In genomic region chr13:81690477-81690876, GRCm38 (mm10) we compare ENCODE assay signal across 9 mouse cellular contexts. TPM values are rescaled to one million over a fixed set of nuclear protein-coding genes. Genes with fewer than 3 reads are reported as not detected.
DNase-seq lines count a peak whose midpoint lies in the region; ATAC-seq and TF ChIP-seq lines count a peak whose summit lies in the region.
"Had no signal": no experiment of that assay in that cellular context is flagged by ENCODE, and none has a peak within 500 bp of the region (broad histone marks: within the 10 kb centered on the region; RNA-seq: fewer than 3 reads in every experiment).

No protein-coding gene starts in this region.

- peak overlapping the region; percentile 53 for H3K4me2 ChIP-seq in liver, embryonic 13.5 days

- peak; percentile 86 for ATAC-seq in liver, embryonic 13.5 days (ENCODE audit: low read depth)

- no peak for TF ChIP-seq CTCF in thymus, adult 2 months (IDR thresholded peaks at IDR 0.05; ENCODE audit: borderline replicate concordance, control insufficient read depth, extremely low read depth, insufficient read depth, low read length, poor library complexity)
- TF ChIP-seq CTCF in left cerebral cortex, adult 2 months (IDR thresholded peaks at IDR 0.05): no peak

- no peaks in the 10 kb centered on the region for H3K9me3 ChIP-seq in liver, embryonic 13.5 days (replicated peaks)

- H3K27me3 ChIP-seq in thymus, adult 2 months (ENCODE audit: control insufficient read depth, insufficient read depth, low read length): no peaks in the 10 kb centered on the region
- H3K27me3 ChIP-seq in liver, embryonic 13.5 days: no peaks in the 10 kb centered on the region

- 11% methylated on average over 10 of the region's 10 CpGs for WGBS in thymus, adult 2 months
- 11% methylated on average over 10 of the region's 10 CpGs for WGBS in liver, embryonic 13.5 days (ENCODE audit: insufficient replicate concordance)

- intact Hi-C loops in left cerebral cortex, adult 2 months (cut with DNase I): no loop called here

- H3K27ac ChIP-seq in thymus, adult 2 months (ENCODE audit: control insufficient read depth, insufficient read depth, low read length): peak overlapping the region; percentile 48; the same call in 1 of the 2 replicates
- H3K27ac ChIP-seq in liver, embryonic 13.5 days: peak overlapping the region; percentile 78
- no peak overlapping the region for H3K27ac ChIP-seq in left cerebral cortex, adult 2 months

- H3K9ac ChIP-seq in liver, embryonic 13.5 days: peak overlapping the region; percentile 44; the same call in 1 of the 2 replicates

- H3K36me3 ChIP-seq in thymus, adult 2 months (ENCODE audit: control insufficient read depth, insufficient read depth, low read length): no peaks in the 10 kb centered on the region
- peaks cover 28% of the 10 kb centered on the region for H3K36me3 ChIP-seq in liver, embryonic 13.5 days

- H3K4me3 ChIP-seq in thymus, adult 2 months (ENCODE audit: control insufficient read depth, insufficient read depth, low read length): no peak overlapping the region
- peak overlapping the region; percentile 21; the same call in 1 of the 2 replicates for H3K4me3 ChIP-seq in liver, embryonic 13.5 days (replicated peaks)
- no peak overlapping the region for H3K4me3 ChIP-seq in left cerebral cortex, adult 2 months

- H3K4me1 ChIP-seq in thymus, adult 2 months (replicated peaks; ENCODE audit: control insufficient read depth, insufficient read depth, low read length): peaks cover 12% of the 10 kb centered on the region
- peaks cover 34% of the 10 kb centered on the region for H3K4me1 ChIP-seq in liver, embryonic 13.5 days (replicated peaks)

- DNase-seq in thymus, adult 2 months: no peak
- DNase-seq in thymus, adult 18-20 months: no peak
- DNase-seq in heart, adult 8-10 months (ENCODE audit: low spot score): peak; percentile 29
- peak; percentile 59 for DNase-seq in liver, embryonic 13.5 days
- DNase-seq in thymus, postnatal 4 days: peak; percentile 42
- no peak for DNase-seq in spleen, adult 12 weeks (ENCODE audit: low spot score)
- DNase-seq in left cerebral cortex, adult 2 months (ENCODE audit: extremely low spot score in 1 of 2, low spot score in 2 of 2): no peak
- no peak for DNase-seq in neural tube, embryonic 10.5 days (ENCODE audit: extremely low spot score, low spot score)
- DNase-seq: right cerebral cortex, postnatal 14 days had no signal

- no peak for TF ChIP-seq POLR2A in thymus, adult 2 months (IDR thresholded peaks at IDR 0.05; ENCODE audit: control insufficient read depth, extremely low read depth, insufficient read depth, low read length, poor library complexity)

RNA-seq across cellular contexts. Expression of gene Polr3g, which starts 20.3 kb away (rescaled TPM):
- 6.3 and 6.7 TPM in 2 replicates for polyA plus RNA-seq in thymus, adult 2 months (2012; rRNA removed)
- total RNA-seq in heart, adult 8-10 months (2022): 1 to 10 TPM; 4.3 to 5.9 (median 5.4) TPM
- 13.6 and 14.6 TPM in 2 replicates for polyA plus RNA-seq in liver, embryonic 13.5 days (2015; fragmentation: Nextera tagmentation; extraction: Ambion mirVana)
- total RNA-seq in left cerebral cortex, adult 2 months (2021): 1 to 10 TPM; 2.9 to 5.3 TPM

RNA-seq across cellular contexts. Expression of gene Mblac2, which starts 20.7 kb away (rescaled TPM):
- 3.8 and 4.2 TPM in 2 replicates for polyA plus RNA-seq in thymus, adult 2 months (2012; rRNA removed)
- total RNA-seq in heart, adult 8-10 months (2022): 1 to 10 TPM; 4.8 to 7.6 (median 6.3) TPM
- polyA plus RNA-seq in liver, embryonic 13.5 days (2015; fragmentation: Nextera tagmentation; extraction: Ambion mirVana): 3.3 and 3.6 TPM in 2 replicates
- total RNA-seq in left cerebral cortex, adult 2 months (2021): 10 to 100 TPM; 19.5 to 21.7 TPM

RNA-seq across cellular contexts. Expression of gene Lysmd3, which starts 33.0 kb away (rescaled TPM):
- polyA plus RNA-seq in thymus, adult 2 months (2012; rRNA removed): 11.1 and 13.7 TPM in 2 replicates
- total RNA-seq in heart, adult 8-10 months (2022): 10 to 100 TPM; 11.9 to 15.0 (median 14.2) TPM
- 14.5 and 21.0 TPM in 2 replicates for polyA plus RNA-seq in liver, embryonic 13.5 days (2015; fragmentation: Nextera tagmentation; extraction: Ambion mirVana)
- total RNA-seq in left cerebral cortex, adult 2 months (2021): 10 to 100 TPM; 12.1 TPM

RNA-seq across cellular contexts. Expression of gene Adgrv1, which starts 57.5 kb away (rescaled TPM):
- 0.24 and 0.27 TPM in 2 replicates for polyA plus RNA-seq in thymus, adult 2 months (2012; rRNA removed)
- total RNA-seq in heart, adult 8-10 months (2022): under 1 TPM; 0.05 to 0.38 (median 0.30) TPM
- polyA plus RNA-seq in liver, embryonic 13.5 days (2015; fragmentation: Nextera tagmentation; extraction: Ambion mirVana): 0.13 and 0.16 TPM in 2 replicates
- 1 to 10 TPM; 1.4 to 1.6 TPM for total RNA-seq in left cerebral cortex, adult 2 months (2021)

Comparison
In these comparisons a context has a peak if more than half of its experiments do, and no peak if none do; other contexts are left out.
1. DNase-seq: peak in heart, adult 8-10 months (single experiment), liver, embryonic 13.5 days (single experiment) and thymus, postnatal 4 days (single experiment); none in thymus, adult 2 months (single experiment), thymus, adult 18-20 months (0 of 2), spleen, adult 12 weeks (single experiment), left cerebral cortex, adult 2 months (0 of 2) and neural tube, embryonic 10.5 days (single experiment).